Mouse (Mus musculus): ENCODE data around the gene Gpx5.

GRCm38 (mm10) chr13:21260289-21260688, 32.2 kb downstream of the Gpx5 start:
- TF ChIP-seq POLR2A (IDR thresholded peaks at IDR 0.05; ENCODE audit: control insufficient read depth, extremely low read depth, insufficient read depth, low read length, poor library complexity): no peak
- no peak for TF ChIP-seq CTCF (IDR thresholded peaks at IDR 0.05; ENCODE audit: borderline replicate concordance, control insufficient read depth, extremely low read depth, insufficient read depth, low read length, poor library complexity)

All from thymus, adult 2 months (tissue).